Mouse (Mus musculus) stomach, postnatal 0 days (tissue): Measurements from ENCODE around the gene Cda.
A peak's percentile ranks its signal among the peaks of the same experiment; 100 is the strongest.

ENCODE experiments used
- CTCF ChIP-seq: IDR thresholded peaks from 2 replicates; pipeline ENCODE4 v1.5.1; 2016; ENCODE audit warnings: antibody characterized with exemption, low read depth, mild to moderate bottlenecking, moderate library complexity
- EP300 ChIP-seq: optimal IDR thresholded peaks from 2 replicates; pipeline ENCODE3; 2016; ENCODE audit warnings: antibody characterized with exemption

DNA sequence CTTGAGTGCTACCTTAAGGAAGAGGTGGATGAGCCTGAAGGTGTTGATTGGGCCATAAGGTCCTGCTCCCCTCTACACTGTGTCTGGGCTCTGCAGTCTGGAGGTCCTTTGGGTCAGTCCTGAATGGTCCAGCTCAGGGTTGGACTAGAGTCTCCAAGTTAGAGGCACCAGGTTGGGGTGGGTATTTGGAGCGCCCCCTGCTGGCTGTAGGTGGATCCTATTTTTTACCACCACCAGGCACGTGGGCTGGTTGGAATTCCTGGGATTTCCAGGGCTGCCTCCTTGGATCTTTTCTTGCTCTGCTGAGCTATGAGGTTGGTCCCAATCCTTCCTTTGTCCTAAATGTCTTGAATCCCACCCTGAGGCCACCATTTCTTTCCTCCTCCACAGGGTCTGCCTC, 37.0 kb upstream of the Cda start:
- TF ChIP-seq CTCF, result peak; percentile 71
- no peak for TF ChIP-seq EP300
